Mouse (Mus musculus): ENCODE measurements around the gene Trim12a.
"Not testable (repeated sequence)": the region's sequence is repeated elsewhere in the genome, so short reads cannot be mapped to it uniquely, and the experiment has no call there.

The Trim12a gene

DNA sequence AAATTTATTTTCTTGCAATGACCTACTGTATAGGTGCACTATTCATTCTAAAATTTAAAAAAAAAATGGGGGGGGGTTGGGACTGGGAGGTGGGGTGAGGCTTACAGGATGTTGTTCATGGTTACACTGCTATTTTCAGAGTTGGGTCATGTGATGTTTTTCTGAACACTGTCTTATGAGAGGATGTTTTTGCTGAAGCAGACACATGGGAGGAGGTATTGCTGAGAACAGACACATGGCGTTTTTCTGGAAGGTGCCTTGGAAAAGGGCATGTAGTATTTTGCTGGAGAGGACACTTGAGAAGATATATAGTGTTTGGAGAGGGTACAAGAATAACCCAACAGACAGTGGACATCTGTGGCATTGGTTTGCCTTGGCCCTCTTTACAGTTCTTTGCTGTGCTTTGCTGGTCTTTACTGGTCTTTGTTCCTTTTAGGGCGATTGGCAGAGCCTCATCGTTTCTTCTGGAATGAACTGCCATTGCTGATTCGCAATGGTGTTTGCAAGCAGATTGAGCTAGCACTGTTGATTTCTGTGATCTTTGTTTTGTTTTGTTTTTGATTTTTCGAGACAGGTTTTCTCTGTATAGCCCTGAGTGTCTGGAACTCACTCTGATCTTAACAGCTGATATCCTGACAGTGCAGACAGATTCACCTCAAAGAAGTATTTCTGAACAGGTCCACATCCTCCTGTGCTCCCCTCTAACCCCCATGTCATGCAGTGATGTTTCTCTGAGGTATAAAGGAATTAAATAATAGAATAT lies 23.4 kb downstream of the Trim12a start:
- no peaks in the 10 kb centered on the region for H3K27me3 ChIP-seq (ENCODE audit: insufficient read depth, low read length)

DNA sequence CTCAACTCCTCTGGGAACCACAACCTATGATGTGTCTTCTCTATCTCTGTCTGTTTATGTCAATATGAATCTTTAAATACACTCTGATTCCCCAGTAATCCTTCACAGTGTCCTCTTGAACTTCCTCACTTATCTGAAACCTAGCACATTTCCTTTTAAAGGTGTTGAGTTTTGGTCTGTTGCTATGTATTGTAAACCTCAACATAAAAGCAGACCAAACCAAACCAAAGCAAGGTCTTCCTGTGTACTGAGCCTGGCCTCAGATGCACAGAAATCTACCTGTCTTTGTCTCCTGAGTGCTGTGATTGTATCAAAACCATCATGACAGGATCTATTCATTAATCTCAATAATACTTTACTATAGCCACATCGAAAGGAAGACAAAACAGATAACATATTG lies 24.6 kb downstream of the Trim12a start:
- Histone ChIP-seq H3K27me3 (ENCODE audit: insufficient read depth, low read length) (no peaks in the 10 kb centered on the region), H3K36me3 (ENCODE audit: insufficient read depth, low read length) (no peaks in the 10 kb centered on the region), H3K4me3 (replicated peaks; ENCODE audit: low read length) (no peak overlapping the region), H3K4me1 (replicated peaks; ENCODE audit: low read depth, low read length) (no peaks in the 10 kb centered on the region), H3K9me3 (ENCODE audit: low read length) (no peaks in the 10 kb centered on the region)
- TF ChIP-seq CTCF (conservative IDR thresholded peaks at IDR 0.05; ENCODE audit: low read length) (no peak), POU5F1 (IDR thresholded peaks at IDR 0.05; ENCODE audit: borderline replicate concordance, low read length) (no peak), NANOG (IDR thresholded peaks at IDR 0.05; ENCODE audit: borderline replicate concordance, low read length) (no peak)

More for the DNA sequence above, 23.4 kb downstream of the Trim12a start:
- TF ChIP-seq CTCF (conservative IDR thresholded peaks at IDR 0.05; ENCODE audit: low read length) (no peak), NANOG (IDR thresholded peaks at IDR 0.05; ENCODE audit: borderline replicate concordance, low read length) (no peak), POU5F1 (IDR thresholded peaks at IDR 0.05; ENCODE audit: borderline replicate concordance, low read length) (no peak)
- Histone ChIP-seq H3K36me3 (ENCODE audit: insufficient read depth, low read length) (no peaks in the 10 kb centered on the region), H3K4me1 (replicated peaks; ENCODE audit: low read depth, low read length) (no peaks in the 10 kb centered on the region), H3K9me3 (ENCODE audit: low read length) (no peaks in the 10 kb centered on the region), H3K4me3 (replicated peaks; ENCODE audit: low read length) (no peak overlapping the region)

DNA sequence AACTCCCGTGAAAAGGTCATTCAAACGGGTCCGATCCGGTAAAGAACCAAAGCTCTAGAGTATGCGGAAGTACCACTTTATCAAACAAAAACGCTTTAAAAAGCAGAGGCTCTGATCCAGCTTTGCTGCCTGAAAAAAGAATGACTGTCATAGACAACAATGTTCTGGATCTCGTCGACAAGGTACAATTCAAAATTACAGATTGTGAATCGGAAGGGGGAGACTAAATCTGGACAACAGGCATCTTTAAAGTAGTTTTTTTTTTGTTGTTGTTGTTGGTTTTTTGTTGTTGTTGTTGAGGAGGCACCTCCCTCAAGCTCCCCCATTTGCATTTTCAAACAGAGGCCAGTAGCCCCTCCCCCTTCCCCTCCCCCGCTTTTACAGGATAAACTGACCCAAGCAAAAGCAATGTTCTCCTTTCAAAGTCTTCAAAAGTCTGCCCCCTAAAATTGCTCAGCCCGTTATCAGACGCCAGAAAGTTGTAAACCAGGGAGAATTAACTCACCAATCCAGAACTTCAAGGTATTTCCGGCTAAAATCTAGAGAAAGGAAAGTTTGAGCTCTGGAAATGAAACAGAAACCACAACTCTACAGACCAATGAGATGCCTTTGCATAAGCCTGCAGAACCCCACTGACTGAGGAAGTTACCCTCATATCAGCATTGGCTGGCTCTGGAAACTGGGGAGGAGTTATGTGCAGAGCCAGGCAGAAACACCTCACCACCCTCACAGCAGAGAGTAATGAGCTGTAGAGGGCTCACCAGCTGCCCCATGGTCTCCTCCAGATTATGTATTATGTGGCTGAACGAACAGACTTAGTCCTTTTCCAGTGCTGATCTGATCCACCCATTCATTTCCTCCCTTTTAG lies 27.5 kb downstream of the Trim12a start, which contains the start of gene Trim5:
Gene Trim5 (minus strand): TSS at position 519 of the 868 bp plus-strand sequence.
- H3K9me3 ChIP-seq (ENCODE audit: low read length); H3K27me3 ChIP-seq (ENCODE audit: insufficient read depth, low read length); H3K36me3 ChIP-seq (ENCODE audit: insufficient read depth, low read length); H3K4me1 ChIP-seq (replicated peaks; ENCODE audit: low read depth, low read length); H3K4me3 ChIP-seq (replicated peaks; ENCODE audit: low read length): not testable (repeated sequence)

DNA sequence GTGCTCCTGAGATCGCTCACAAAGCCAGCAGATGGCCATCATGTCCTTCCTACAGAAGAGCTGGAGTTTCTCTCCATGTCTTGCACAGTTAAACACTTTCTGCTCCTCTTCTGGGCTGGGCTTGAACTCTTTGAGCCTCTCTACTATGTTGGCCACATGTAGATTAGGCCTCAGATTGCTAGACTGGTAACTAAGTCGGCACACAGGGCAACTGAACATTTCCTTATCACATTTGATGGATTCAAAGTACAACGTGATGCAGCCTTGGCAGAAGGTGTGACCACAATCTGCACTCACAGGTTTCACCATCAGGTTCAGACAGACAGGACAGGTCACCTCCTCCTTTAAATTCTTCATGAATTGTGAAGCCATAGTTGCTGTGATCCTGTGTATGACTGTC lies 35.9 kb downstream of the Trim12a start:
- not testable (repeated sequence) for H3K4me3 ChIP-seq (replicated peaks; ENCODE audit: low read length); H3K27me3 ChIP-seq (ENCODE audit: insufficient read depth, low read length); H3K4me1 ChIP-seq (replicated peaks; ENCODE audit: low read depth, low read length); H3K9me3 ChIP-seq (ENCODE audit: low read length); H3K36me3 ChIP-seq (ENCODE audit: insufficient read depth, low read length)

DNA sequence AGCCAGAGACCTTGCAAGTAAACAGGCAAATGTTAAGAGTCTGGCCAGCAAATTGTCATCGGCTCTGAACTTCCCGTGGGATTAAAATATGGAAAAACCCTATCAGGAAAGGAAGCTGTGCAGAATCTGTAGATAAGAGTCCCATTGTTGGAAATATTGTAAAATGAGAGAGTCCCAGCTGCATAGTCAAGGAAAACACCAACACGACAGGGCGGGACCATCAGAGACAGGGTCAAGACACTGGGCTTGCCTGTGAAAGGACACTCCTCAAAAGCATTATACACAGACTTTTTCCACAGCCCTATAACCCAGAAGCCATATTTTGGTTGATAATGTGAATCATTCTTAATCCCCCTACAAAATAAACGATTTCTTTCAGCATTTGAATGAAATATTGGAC lies 49.9 kb downstream of the Trim12a start:
- not testable (repeated sequence) for H3K4me1 ChIP-seq (replicated peaks; ENCODE audit: low read depth, low read length); H3K4me3 ChIP-seq (replicated peaks; ENCODE audit: low read length); H3K9me3 ChIP-seq (ENCODE audit: low read length); H3K27me3 ChIP-seq (ENCODE audit: insufficient read depth, low read length); H3K36me3 ChIP-seq (ENCODE audit: insufficient read depth, low read length)

DNA sequence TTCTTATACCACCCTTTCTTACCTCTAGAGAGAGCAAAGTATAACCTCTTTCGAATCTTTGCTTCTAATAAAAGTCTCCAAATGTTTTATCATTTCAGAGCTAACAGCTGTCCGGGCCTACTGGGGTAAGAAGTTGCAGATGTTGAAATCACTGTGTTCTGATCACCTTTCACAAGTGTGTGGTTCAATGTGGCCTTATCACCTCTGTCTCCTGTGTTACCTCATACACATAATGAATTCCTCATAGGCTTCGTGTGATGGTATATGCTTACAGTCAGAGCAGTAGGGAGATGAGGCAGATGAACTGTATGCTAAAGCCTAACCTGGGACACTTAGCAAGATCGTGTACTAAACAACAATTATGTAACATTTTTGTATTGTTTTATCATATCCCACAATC lies 54.9 kb downstream of the Trim12a start:
- H3K4me1 ChIP-seq (replicated peaks; ENCODE audit: low read depth, low read length); H3K27me3 ChIP-seq (ENCODE audit: insufficient read depth, low read length); H3K4me3 ChIP-seq (replicated peaks; ENCODE audit: low read length); H3K9me3 ChIP-seq (ENCODE audit: low read length); H3K36me3 ChIP-seq (ENCODE audit: insufficient read depth, low read length): not testable (repeated sequence)
